Mouse (Mus musculus) neural tube, embryonic 14.5 days (tissue): ENCODE results near the gene Lpcat4. TPM values are rescaled to one million over a fixed set of nuclear protein-coding genes. Genes with fewer than 3 reads are reported as not detected.
A peak's percentile ranks its signal among the peaks of the same experiment; 100 is the strongest.
"Not testable (repeated sequence)": the region's sequence is repeated elsewhere in the genome, so short reads cannot be mapped to it uniquely, and the experiment has no call there.

ENCODE experiments used
- ATAC-seq: fragments of 200-750 bp; cut with Nextera tagmentation; 2 replicates; pipeline ENCODE4 v1.8.0; 2017; ENCODE audit warnings: low read depth, mild to moderate bottlenecking, moderate TSS enrichment, moderate library complexity
- H3K27ac ChIP-seq: fragments of 300-500 bp; sonication (generic); 2 replicates; pipeline ENCODE4 v1.5.1; 2014; ENCODE audit warnings: low read depth, mild to moderate bottlenecking, control low read depth, low read length, moderate library complexity, mixed read lengths
- H3K27me3 ChIP-seq: fragments of 300-500 bp; sonication (generic); 2 replicates; pipeline ENCODE4 v1.6.1; 2014; ENCODE audit warnings: low read length; ENCODE audit not compliant: control insufficient read depth, insufficient read depth
- H3K36me3 ChIP-seq: fragments of 300-500 bp; sonication (generic); 2 replicates; pipeline ENCODE4 v1.6.1; 2014; ENCODE audit warnings: low read length, mixed read lengths; ENCODE audit not compliant: control insufficient read depth, insufficient read depth
- H3K4me1 ChIP-seq: fragments of 300-500 bp; sonication (generic); 2 replicates; pipeline ENCODE4 v1.6.1; 2014; ENCODE audit warnings: low read length; ENCODE audit not compliant: control insufficient read depth, insufficient read depth
- H3K4me2 ChIP-seq: fragments of 300-500 bp; sonication (generic); 2 replicates; pipeline ENCODE4 v1.6.1; 2014; ENCODE audit warnings: mild to moderate bottlenecking, low read depth, low read length, control low read depth
- H3K4me3 ChIP-seq: fragments of 300-500 bp; sonication (generic); 2 replicates; pipeline ENCODE4 v1.5.1; 2014; ENCODE audit warnings: low read depth, low read length, control low read depth, mixed read lengths
- H3K9ac ChIP-seq: fragments of 300-500 bp; sonication (generic); replicated peaks from 2 replicates; pipeline ENCODE4 v1.6.1; 2014; ENCODE audit warnings: low read depth, mild to moderate bottlenecking, control low read depth, low read length, mixed read lengths
- H3K9me3 ChIP-seq: fragments of 300-500 bp; sonication (generic); 2 replicates; pipeline ENCODE4 v1.6.1; 2016; ENCODE audit warnings: low read length; ENCODE audit not compliant: control insufficient read depth
- WGBS: fragments of 180-500 bp; shearing (Covaris S2); extraction: QIAGEN DNeasy Blood & Tissue Kit; methylation state at CpG from one replicate; pipeline ENCODE4 v1.1.7; 2014; 5-methylcytosine and 5-hydroxymethylcytosine counted together
- polyA plus RNA-seq: library from polyadenylated mRNA; unstranded; fragments of >200 nt; fragmentation: Nextera tagmentation; extraction: Ambion mirVana; gene quantifications from 2 replicates; pipeline ENCODE4 v1.2.1, GENCODE M21; 2014

Gene Lpcat4
- polyA plus RNA-seq, 1 experiment from 2014 or later, result 26.1 TPM

GRCm38 (mm10) chr2:112285031-112285390, 45.7 kb downstream of the Lpcat4 start:
- Histone ChIP-seq H3K36me3 (no peaks in the 10 kb centered on the region), H3K4me2 (peak overlapping the region; percentile 54), H3K27ac (no peak overlapping the region), H3K9me3 (no peaks in the 10 kb centered on the region), H3K4me3 (no peak overlapping the region; the same call in 1 of the 2 replicates), H3K4me1 (no peaks in the 10 kb centered on the region), H3K27me3 (no peaks in the 10 kb centered on the region), H3K9ac (no peak overlapping the region)
- WGBS, result 59% methylated on average over 6 of the region's 6 CpGs
- ATAC-seq, result no peak

GRCm38 (mm10) chr2:112286062-112286461, 46.8 kb downstream of the Lpcat4 start:
- H3K36me3 ChIP-seq, H3K9me3 ChIP-seq, H3K27ac ChIP-seq, H3K4me2 ChIP-seq, H3K9ac ChIP-seq, ATAC-seq, H3K27me3 ChIP-seq, H3K4me1 ChIP-seq, H3K4me3 ChIP-seq: not testable (repeated sequence)
- WGBS, result 81% methylated on average over 1 of the region's 1 CpGs

- H3K4me3 ChIP-seq, result no peak overlapping the region
- no peaks in the 10 kb centered on the region for H3K27me3 ChIP-seq
- H3K4me2 ChIP-seq, result no peak overlapping the region
- H3K36me3 ChIP-seq, result no peaks in the 10 kb centered on the region
- H3K4me1 ChIP-seq, result no peaks in the 10 kb centered on the region
- 74% methylated on average over 4 of the region's 4 CpGs for WGBS
- H3K9ac ChIP-seq, result no peak overlapping the region
- H3K27ac ChIP-seq, result no peak overlapping the region
- no peaks in the 10 kb centered on the region for H3K9me3 ChIP-seq
- no peak for ATAC-seq
Observed at GRCm38 (mm10) chr2:112287059-112287458, 47.8 kb downstream of the Lpcat4 start.

DNA sequence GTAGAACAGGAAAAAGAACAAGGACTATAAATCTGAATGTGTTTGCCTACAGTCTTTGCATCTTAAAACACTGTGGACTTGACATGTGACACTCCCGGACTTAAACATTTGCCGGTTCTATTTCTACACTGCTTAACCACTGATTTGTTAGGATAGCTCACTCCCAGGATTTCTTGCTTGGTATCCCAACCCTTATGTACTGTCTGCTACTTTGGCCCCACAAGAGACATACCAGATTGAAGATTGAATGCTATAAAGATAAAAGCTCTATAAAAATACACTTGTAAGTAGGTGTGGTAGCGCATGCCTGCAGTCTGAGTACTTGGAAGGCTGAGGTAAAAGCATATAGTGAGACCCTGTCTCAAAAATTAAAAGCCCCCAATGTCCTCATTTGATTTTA, 50.2 kb downstream of the Lpcat4 start:
- Histone ChIP-seq H3K36me3 (no peaks in the 10 kb centered on the region), H3K4me1 (no peaks in the 10 kb centered on the region), H3K4me3 (no peak overlapping the region), H3K27me3 (no peaks in the 10 kb centered on the region), H3K27ac (no peak overlapping the region), H3K4me2 (no peak overlapping the region), H3K9ac (no peak overlapping the region), H3K9me3 (no peaks in the 10 kb centered on the region)
- 88% methylated on average over 3 of the region's 3 CpGs for WGBS
- ATAC-seq, result no peak

GRCm38 (mm10) chr2:112292823-112293222, 53.6 kb downstream of the Lpcat4 start:
- H3K4me1 ChIP-seq, result no peaks in the 10 kb centered on the region
- H3K9ac ChIP-seq, result no peak overlapping the region
- H3K9me3 ChIP-seq, result no peaks in the 10 kb centered on the region
- no peak overlapping the region for H3K4me3 ChIP-seq
- ATAC-seq, result no peak
- H3K27me3 ChIP-seq, result no peaks in the 10 kb centered on the region
- 97% methylated on average over 2 of the region's 2 CpGs for WGBS
- H3K27ac ChIP-seq, result no peak overlapping the region
- no peak overlapping the region for H3K4me2 ChIP-seq
- no peaks in the 10 kb centered on the region for H3K36me3 ChIP-seq

DNA sequence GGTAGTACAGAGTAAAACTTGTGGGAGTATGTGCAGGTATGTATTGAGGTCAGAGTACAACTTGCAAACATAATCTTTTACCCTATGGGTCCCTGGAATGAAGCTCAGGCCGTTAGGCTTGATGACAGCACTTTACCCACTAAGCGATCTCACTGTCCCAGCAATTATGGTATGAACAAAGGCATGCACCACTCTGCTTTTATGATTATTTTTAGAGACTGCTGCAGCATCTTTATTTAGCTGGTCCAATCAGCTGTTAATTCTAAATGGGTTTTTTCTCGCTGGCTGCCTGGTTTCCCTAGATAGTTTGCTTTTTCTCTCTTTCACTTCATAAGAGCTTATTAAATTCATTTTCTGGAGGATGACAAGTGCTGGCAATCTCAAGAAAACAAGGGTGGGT, 56.9 kb downstream of the Lpcat4 start:
- Histone ChIP-seq H3K27me3 (no peaks in the 10 kb centered on the region), H3K27ac (no peak overlapping the region), H3K4me3 (no peak overlapping the region), H3K36me3 (no peaks in the 10 kb centered on the region), H3K4me1 (no peaks in the 10 kb centered on the region), H3K9ac (no peak overlapping the region), H3K9me3 (no peaks in the 10 kb centered on the region), H3K4me2 (no peak overlapping the region)
- no peak for ATAC-seq
- 72% methylated on average over 3 of the region's 3 CpGs for whole genome bisulfite sequencing

Other genes with a start within 250 kb of the Lpcat4 start
- not detected in 2 replicates for gene Olfr1309, start 249.2 kb upstream of the Lpcat4 start, polyA plus RNA-seq
- gene Olfr1310, start 226.8 kb upstream of the Lpcat4 start, polyA plus RNA-seq, result not detected in 2 replicates
- not detected in 2 replicates for gene Olfr1311, start 215.1 kb upstream of the Lpcat4 start, polyA plus RNA-seq
- gene Olfr1312, start 189.2 kb upstream of the Lpcat4 start, polyA plus RNA-seq, result not detected in 2 replicates
- gene Olfr1313, start 161.6 kb upstream of the Lpcat4 start, polyA plus RNA-seq, result not detected in 2 replicates
- not detected in 2 replicates for gene Olfr1314, start 142.7 kb upstream of the Lpcat4 start, polyA plus RNA-seq
- gene Olfr1315-ps1, start 124.0 kb upstream of the Lpcat4 start, polyA plus RNA-seq, result not detected in 2 replicates
- gene Olfr1316, start 104.5 kb upstream of the Lpcat4 start, polyA plus RNA-seq, result not detected in 2 replicates
- gene Olfr1317, start 99.1 kb upstream of the Lpcat4 start, polyA plus RNA-seq, result not detected in 2 replicates
- gene Olfr1318, start 85.3 kb upstream of the Lpcat4 start, polyA plus RNA-seq, result 0.08 TPM in 1 of 2 replicates, not detected in the other
- 0.09 TPM in 1 of 2 replicates, not detected in the other for gene Nutm1, start 19.8 kb downstream of the Lpcat4 start, polyA plus RNA-seq
- gene Nop10, start 22.5 kb downstream of the Lpcat4 start, polyA plus RNA-seq, result 156 and 185 TPM in 2 replicates
- gene Slc12a6, start 26.4 kb downstream of the Lpcat4 start, polyA plus RNA-seq, result 26.9 and 28.7 TPM in 2 replicates
- not detected in 2 replicates for gene Gm21985, start 26.8 kb downstream of the Lpcat4 start, polyA plus RNA-seq
- 180 and 217 TPM in 2 replicates for gene Emc4, start 128.6 kb downstream of the Lpcat4 start, polyA plus RNA-seq
- 37.7 and 38.4 TPM in 2 replicates for gene Katnbl1, start 139.7 kb downstream of the Lpcat4 start, polyA plus RNA-seq
- 23.3 and 23.8 TPM in 2 replicates for gene Emc7, start 215.5 kb downstream of the Lpcat4 start, polyA plus RNA-seq
- 0.88 and 1.5 TPM in 2 replicates for gene Chrm5, start 241.3 kb downstream of the Lpcat4 start, polyA plus RNA-seq